Mouse (Mus musculus): ENCODE data around the gene Gm15127.
"Not testable (repeated sequence)": the region's sequence is repeated elsewhere in the genome, so short reads cannot be mapped to it uniquely, and the experiment has no call there.

Gene Gm15127

DNA sequence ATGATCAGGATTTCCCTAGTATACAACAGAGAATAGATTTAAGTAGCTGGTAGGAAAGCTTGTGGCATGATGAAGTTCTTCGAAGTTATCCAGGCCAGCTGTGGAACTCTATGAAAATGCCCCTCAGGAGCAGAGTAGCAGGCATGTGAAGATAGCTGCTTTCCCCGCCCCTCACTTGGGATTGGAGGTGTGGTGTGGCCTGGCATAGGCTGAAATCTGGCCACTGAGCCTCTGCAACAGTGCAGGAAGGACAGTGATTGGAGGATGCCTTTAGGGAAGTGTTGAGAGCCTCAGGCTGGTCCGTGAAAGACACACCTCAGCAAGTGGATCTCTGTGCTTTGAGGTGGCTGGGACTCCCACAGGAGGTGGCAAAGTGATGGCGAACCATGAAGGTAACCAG lies at the start of gene Gm15127:
TSS of gene Gm15127 (plus strand) at position 301 of the 400 bp plus-strand sequence.
- not testable (repeated sequence) for DNase-seq

- DNase-seq = not testable (repeated sequence)
Observed at GRCm38 (mm10) chrX:148615053-148615452, 48.3 kb upstream of the Gm15127 start, which contains the start of gene Gm8334. Gm8334 (minus strand) TSS chrX:148615153.

DNA sequence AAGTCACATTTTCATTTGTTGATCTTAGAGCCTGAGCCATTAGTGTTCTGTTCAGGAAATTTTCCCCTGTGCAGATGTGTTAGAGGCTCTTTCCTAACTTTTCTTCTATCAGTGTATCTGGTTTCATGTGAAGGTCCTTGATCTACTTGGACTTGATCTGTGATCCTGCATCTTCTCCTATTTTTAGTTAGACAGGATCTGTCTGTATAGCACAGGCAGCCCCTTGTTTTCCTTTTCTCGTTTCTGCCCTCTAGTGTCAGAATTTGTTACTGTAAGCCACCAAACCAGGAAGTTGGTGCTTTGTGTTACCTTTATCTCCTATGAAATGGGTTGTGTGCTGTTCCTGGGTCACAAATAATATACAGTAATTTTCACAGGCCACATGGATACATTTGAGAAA lies 12.9 kb downstream of the Gm15127 start:
- DNase-seq = not testable (repeated sequence)

Measured in lung, postnatal 10 days (tissue).